Mouse (Mus musculus) midbrain, postnatal 0 days (tissue): ENCODE measurements around the gene Iqcf4. TPM values are rescaled to one million over a fixed set of nuclear protein-coding genes. Genes with fewer than 3 reads are reported as not detected.
A peak's percentile ranks its signal among the peaks of the same experiment; 100 is the strongest.

Source experiments
- ATAC-seq: fragments of 200-750 bp; cut with Nextera tagmentation; 2 replicates; pipeline ENCODE4 v1.8.0; 2017; ENCODE audit warnings: moderate number of reproducible peaks, mild to moderate bottlenecking, moderate TSS enrichment, moderate library complexity; ENCODE audit not compliant: low FRiP score
- DNase-seq: peaks from one replicate; pipeline ENCODE4 v3.0.0-alpha.2; 2015; ENCODE audit warnings: low spot score
- H3K27ac ChIP-seq: fragments of 300-500 bp; sonication (generic); 2 replicates; pipeline ENCODE4 v1.5.1; 2014; ENCODE audit warnings: low read depth, mild to moderate bottlenecking, low read length, mixed read lengths
- H3K27me3 ChIP-seq: fragments of 300-500 bp; sonication (generic); 2 replicates; pipeline ENCODE4 v1.6.1; 2014; ENCODE audit warnings: low read length, control low read depth, mixed read lengths; ENCODE audit not compliant: insufficient read depth
- H3K36me3 ChIP-seq: fragments of 300-500 bp; sonication (generic); 2 replicates; pipeline ENCODE4 v1.6.1; 2014; ENCODE audit warnings: low read length, control low read depth, mixed read lengths; ENCODE audit not compliant: insufficient read depth
- H3K4me1 ChIP-seq: fragments of 300-500 bp; sonication (generic); 2 replicates; pipeline ENCODE4 v1.6.1; 2014; ENCODE audit warnings: mild to moderate bottlenecking, control low read depth, antibody characterized with exemption, low read length, mixed read lengths; ENCODE audit not compliant: insufficient read depth
- H3K4me2 ChIP-seq: fragments of 300-500 bp; sonication (generic); 2 replicates; pipeline ENCODE4 v1.6.1; 2014; ENCODE audit warnings: low read depth, mild to moderate bottlenecking, low read length, mixed read lengths; ENCODE audit not compliant: poor library complexity, severe bottlenecking
- H3K4me3 ChIP-seq: fragments of 300-500 bp; sonication (generic); 2 replicates; pipeline ENCODE4 v1.5.1; 2014; ENCODE audit warnings: low read depth, mild to moderate bottlenecking, low read length, moderate library complexity
- H3K9ac ChIP-seq: fragments of 300-500 bp; sonication (generic); replicated peaks from 2 replicates; pipeline ENCODE4 v1.6.1; 2014; ENCODE audit warnings: mild to moderate bottlenecking, low read length, moderate library complexity, mixed read lengths; ENCODE audit not compliant: poor library complexity, severe bottlenecking
- H3K9me3 ChIP-seq: fragments of 300-500 bp; sonication (generic); 2 replicates; pipeline ENCODE4 v1.6.1; 2016; ENCODE audit warnings: low read length, control low read depth
- CTCF ChIP-seq: IDR thresholded peaks from 2 replicates; pipeline ENCODE4 v1.5.1; 2016; ENCODE audit warnings: antibody characterized with exemption, mild to moderate bottlenecking
- WGBS: fragments of 180-500 bp; shearing (Covaris S2); extraction: QIAGEN DNeasy Blood & Tissue Kit; methylation state at CpG from one replicate; pipeline ENCODE4 v1.1.7; 2014; 5-methylcytosine and 5-hydroxymethylcytosine counted together
- polyA plus RNA-seq: library from polyadenylated mRNA; unstranded; fragments of >200 nt; fragmentation: Nextera tagmentation; extraction: Ambion mirVana; gene quantifications from 2 replicates; pipeline ENCODE4 v1.2.1, GENCODE M21; 2015
- total RNA-seq: library from RNA; depleted of rRNA; stranded (reverse); fragments of >200 nt; gene quantifications from 2 replicates; pipeline ENCODE4 v1.2.3, GENCODE M21; 2014

Iqcf4 gene
- total and polyA plus RNA-seq, 2 experiments from 2014 or later, result not detected

- no peak overlapping the region for H3K9ac ChIP-seq
- no peak overlapping the region for H3K4me3 ChIP-seq
- TF ChIP-seq CTCF, result no peak
- ATAC-seq, result no peak
- H3K4me1 ChIP-seq, result no peaks in the 10 kb centered on the region
- no peak for DNase-seq
- H3K36me3 ChIP-seq, result no peaks in the 10 kb centered on the region
- 94% methylated on average over 2 of the region's 2 CpGs for WGBS
- no peak overlapping the region for H3K4me2 ChIP-seq
- no peaks in the 10 kb centered on the region for H3K27me3 ChIP-seq
- no peak overlapping the region for H3K27ac ChIP-seq
- H3K9me3 ChIP-seq, result 0 out of 2 replicates have a peak, but pooled peaks cover 5% of the 10 kb centered on the region
These were observed 5.3 kb upstream of the Iqcf4 start for GRCm38 (mm10) chr9:106576112-106576511.

DNA sequence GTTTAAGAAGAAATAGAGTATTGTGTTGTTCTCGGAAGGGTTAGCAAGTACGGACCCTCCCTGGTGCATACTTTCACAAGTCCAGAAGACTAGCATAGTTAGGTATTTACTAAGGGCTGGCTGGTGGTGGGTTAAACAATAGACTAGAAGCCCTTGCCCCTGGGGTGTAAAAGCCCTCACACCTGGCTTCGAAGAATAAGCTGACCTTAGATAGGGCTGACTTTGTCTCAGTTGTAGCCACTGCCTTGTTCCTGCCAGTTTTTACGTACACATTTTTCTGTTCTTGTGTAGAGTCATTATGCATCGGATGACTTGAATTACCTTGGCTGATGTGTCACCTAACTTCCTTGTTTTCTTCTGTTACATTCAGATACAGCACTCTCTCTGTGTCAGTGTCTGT lies 2.6 kb upstream of the Iqcf4 start:
- WGBS, result 87% methylated on average over 5 of the region's 5 CpGs
- TF ChIP-seq CTCF, result no peak
- Histone ChIP-seq H3K27me3 (no peaks in the 10 kb centered on the region), H3K4me2 (no peak overlapping the region), H3K36me3 (no peaks in the 10 kb centered on the region), H3K4me1 (no peaks in the 10 kb centered on the region), H3K4me3 (no peak overlapping the region), H3K27ac (no peak overlapping the region), H3K9me3 (no peaks in the 10 kb centered on the region), H3K9ac (no peak overlapping the region)
- DNase-seq (no peak), ATAC-seq (no peak)

- no peak for TF ChIP-seq CTCF
- Histone ChIP-seq H3K27ac (no peak overlapping the region), H3K27me3 (no peaks in the 10 kb centered on the region), H3K36me3 (no peaks in the 10 kb centered on the region), H3K4me2 (no peak overlapping the region), H3K9ac (no peak overlapping the region), H3K4me1 (no peaks in the 10 kb centered on the region), H3K9me3 (no peaks in the 10 kb centered on the region), H3K4me3 (no peak overlapping the region)
- ATAC-seq (no peak), DNase-seq (no peak)
- WGBS, result 88% methylated on average over 2 of the region's 2 CpGs
These were observed 1.4 kb upstream of the Iqcf4 start for GRCm38 (mm10) chr9:106572186-106572585.

GRCm38 (mm10) chr9:106566437-106566836 lies 4.4 kb downstream of the Iqcf4 start:
- Histone ChIP-seq H3K4me3 (no peak overlapping the region), H3K4me2 (no peak overlapping the region), H3K9me3 (no peaks in the 10 kb centered on the region), H3K36me3 (no peaks in the 10 kb centered on the region), H3K4me1 (no peaks in the 10 kb centered on the region), H3K9ac (no peak overlapping the region), H3K27ac (no peak overlapping the region), H3K27me3 (no peaks in the 10 kb centered on the region)
- no peak for TF ChIP-seq CTCF
- DNase-seq, result no peak
- no peak for ATAC-seq
- 68% methylated on average over 11 of the region's 11 CpGs for WGBS

GRCm38 (mm10) chr9:106564025-106564424 lies 6.8 kb downstream of the Iqcf4 start:
- ATAC-seq, result no peak
- Histone ChIP-seq H3K4me1 (no peaks in the 10 kb centered on the region), H3K9me3 (no peaks in the 10 kb centered on the region), H3K27me3 (no peaks in the 10 kb centered on the region), H3K36me3 (no peaks in the 10 kb centered on the region), H3K4me2 (no peak overlapping the region), H3K27ac (no peak overlapping the region), H3K9ac (0 out of 2 replicates have a peak overlapping the region, but pooled peaks have one; percentile 9), H3K4me3 (no peak overlapping the region)
- no peak for DNase-seq
- no peak for TF ChIP-seq CTCF
- WGBS, result 66% methylated on average over 8 of the region's 8 CpGs

DNA sequence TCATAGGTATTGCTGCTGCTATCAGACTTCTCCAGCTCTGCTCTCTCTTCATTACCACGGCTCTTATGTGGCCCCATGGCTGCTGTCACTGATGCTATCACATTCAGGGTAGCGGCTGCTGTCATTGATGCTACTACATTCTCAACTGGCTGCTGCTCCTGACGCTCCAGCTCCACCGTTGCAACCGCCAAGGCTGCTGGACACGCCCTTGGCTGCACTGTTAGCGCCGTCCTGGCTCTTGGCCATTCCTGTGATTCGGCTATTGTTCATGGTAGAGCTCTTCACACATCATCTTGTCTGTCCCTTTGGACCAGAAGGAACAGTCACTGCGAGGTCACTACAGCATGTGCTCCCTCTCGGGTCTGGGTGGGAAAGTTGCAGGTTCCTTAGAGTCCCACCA lies 8.5 kb downstream of the Iqcf4 start:
- WGBS, result 94% methylated on average over 11 of the region's 11 CpGs
- H3K36me3 ChIP-seq, result no peaks in the 10 kb centered on the region
- ATAC-seq, result no peak
- no peak overlapping the region for H3K27ac ChIP-seq
- TF ChIP-seq CTCF, result no peak
- no peak overlapping the region for H3K4me2 ChIP-seq
- no peak overlapping the region for H3K9ac ChIP-seq
- no peak overlapping the region for H3K4me3 ChIP-seq
- no peak for DNase-seq
- H3K9me3 ChIP-seq, result no peaks in the 10 kb centered on the region
- H3K4me1 ChIP-seq, result no peaks in the 10 kb centered on the region
- H3K27me3 ChIP-seq, result no peaks in the 10 kb centered on the region
